In genomic region chr1:90442250-90443240, GRCm38 (mm10) we compare ENCODE assay signal across 11 mouse cellular contexts.
A peak's percentile ranks its signal among the peaks of the same experiment; 100 is the strongest.
DNase-seq lines count a peak whose midpoint lies in the region; ATAC-seq lines count a peak whose summit lies in the region.
"Had no signal": no experiment of that assay in that cellular context is flagged by ENCODE, and none has a peak within 500 bp of the region (broad histone marks: within the 10 kb centered on the region; RNA-seq: fewer than 3 reads in every experiment).

No protein-coding gene starts in this region.

- peaks cover 9% of the 10 kb centered on the region; the same call in 1 of the 2 replicates for H3K27me3 ChIP-seq in forebrain, embryonic 10.5 days (ENCODE audit: poor library complexity, severe bottlenecking)
- H3K27me3 ChIP-seq in forebrain, embryonic 16.5 days (replicated peaks; ENCODE audit: control insufficient read depth, insufficient read depth, low read length) = no peaks in the 10 kb centered on the region
- H3K27me3 ChIP-seq in lung, embryonic 16.5 days (ENCODE audit: control insufficient read depth, insufficient read depth, low read depth, low read length) = no peaks in the 10 kb centered on the region
- no peaks in the 10 kb centered on the region for H3K27me3 ChIP-seq in embryonic facial prominence, embryonic 14.5 days (replicated peaks; ENCODE audit: control insufficient read depth, insufficient read depth, low read length)
- H3K27me3 ChIP-seq in limb, embryonic 15.5 days = 0 out of 2 replicates have a peak, but pooled peaks cover 3% of the 10 kb centered on the region
- H3K27me3 ChIP-seq: liver, embryonic 15.5 days had no signal

- no peak overlapping the region for H3K9ac ChIP-seq in forebrain, embryonic 16.5 days (replicated peaks; ENCODE audit: low read depth, low read length)
- peak overlapping the region; percentile 32; the same call in 1 of the 2 replicates for H3K9ac ChIP-seq in lung, embryonic 16.5 days (ENCODE audit: low read length)
- H3K9ac ChIP-seq in embryonic facial prominence, embryonic 14.5 days (ENCODE audit: low read depth, low read length) = no peak overlapping the region
- H3K9ac ChIP-seq in limb, embryonic 15.5 days = no peak overlapping the region
- H3K9ac ChIP-seq: liver, embryonic 15.5 days had no signal

- peaks cover 59% of the 10 kb centered on the region for H3K4me1 ChIP-seq in forebrain, embryonic 10.5 days
- no peaks in the 10 kb centered on the region for H3K4me1 ChIP-seq in forebrain, embryonic 16.5 days (replicated peaks; ENCODE audit: control insufficient read depth, insufficient read depth, low read length)
- peaks cover 10% of the 10 kb centered on the region for H3K4me1 ChIP-seq in lung, embryonic 16.5 days (replicated peaks; ENCODE audit: control insufficient read depth, insufficient read depth, low read length)
- peaks cover 37% of the 10 kb centered on the region for H3K4me1 ChIP-seq in embryonic facial prominence, embryonic 14.5 days (ENCODE audit: control insufficient read depth, insufficient read depth, low read length)
- peaks cover 19% of the 10 kb centered on the region; the same call in 1 of the 2 replicates for H3K4me1 ChIP-seq in limb, embryonic 15.5 days
- H3K4me1 ChIP-seq: liver, embryonic 15.5 days had no signal

- no peaks in the 10 kb centered on the region for H3K36me3 ChIP-seq in forebrain, embryonic 10.5 days (replicated peaks)
- no peaks in the 10 kb centered on the region for H3K36me3 ChIP-seq in forebrain, embryonic 16.5 days (ENCODE audit: control insufficient read depth, insufficient read depth)
- H3K36me3 ChIP-seq in lung, embryonic 16.5 days (ENCODE audit: control insufficient read depth, insufficient read depth, low read length) = no peaks in the 10 kb centered on the region
- H3K36me3 ChIP-seq in embryonic facial prominence, embryonic 14.5 days (ENCODE audit: control insufficient read depth, insufficient read depth, low read length) = no peaks in the 10 kb centered on the region
- H3K36me3 ChIP-seq in limb, embryonic 15.5 days = no peaks in the 10 kb centered on the region
- H3K36me3 ChIP-seq: liver, embryonic 15.5 days had no signal

- H3K4me2 ChIP-seq in forebrain, embryonic 16.5 days (ENCODE audit: low read length) = no peak overlapping the region
- H3K4me2 ChIP-seq in lung, embryonic 16.5 days (ENCODE audit: low read depth, low read length) = no peak overlapping the region
- no peak overlapping the region for H3K4me2 ChIP-seq in embryonic facial prominence, embryonic 14.5 days (ENCODE audit: low read depth, low read length)
- H3K4me2 ChIP-seq in limb, embryonic 15.5 days = no peak overlapping the region
- H3K4me2 ChIP-seq: liver, embryonic 15.5 days had no signal

- no peak for ATAC-seq in forebrain, embryonic 16.5 days
- no peak for ATAC-seq in lung, embryonic 16.5 days (ENCODE audit: low read depth)
- ATAC-seq in embryonic facial prominence, embryonic 14.5 days (ENCODE audit: low read depth) = peak; percentile 78
- no peak for ATAC-seq in limb, embryonic 15.5 days (ENCODE audit: insufficient number of reproducible peaks, low FRiP score, low TSS enrichment, low read depth)
- ATAC-seq: hindbrain, postnatal 0 days had no signal

- DNase-seq in forebrain, embryonic 10.5 days (ENCODE audit: extremely low spot score, low spot score) = no peak
- DNase-seq in lung, postnatal 25 days (ENCODE audit: low spot score) = no peak
- peak; percentile 79 for DNase-seq in embryonic facial prominence, embryonic 14.5 days (ENCODE audit: low spot score)
- DNase-seq in urinary bladder, postnatal 36 days (ENCODE audit: low spot score in 2 of 2) = no peak
- DNase-seq: gastrocnemius, postnatal 14 days; right cerebral cortex, postnatal 14 days had no signal

- 65% methylated on average over 19 of the region's 19 CpGs for WGBS in forebrain, embryonic 10.5 days
- WGBS in forebrain, embryonic 16.5 days = 74% methylated on average over 19 of the region's 19 CpGs
- WGBS in lung, embryonic 16.5 days = 23% methylated on average over 19 of the region's 19 CpGs
- WGBS in embryonic facial prominence, embryonic 14.5 days = 30% methylated on average over 19 of the region's 19 CpGs
- WGBS in limb, embryonic 15.5 days = 41% methylated on average over 19 of the region's 19 CpGs

- H3K4me3 ChIP-seq in forebrain, embryonic 10.5 days = no peak overlapping the region
- H3K4me3 ChIP-seq in forebrain, embryonic 16.5 days (replicated peaks; ENCODE audit: low read length) = no peak overlapping the region
- no peak overlapping the region for H3K4me3 ChIP-seq in lung, embryonic 16.5 days (ENCODE audit: low read length)
- no peak overlapping the region for H3K4me3 ChIP-seq in embryonic facial prominence, embryonic 14.5 days (ENCODE audit: low read depth, low read length)
- no peak overlapping the region for H3K4me3 ChIP-seq in limb, embryonic 15.5 days
- H3K4me3 ChIP-seq: liver, embryonic 15.5 days had no signal

- no peaks in the 10 kb centered on the region for H3K9me3 ChIP-seq in forebrain, embryonic 10.5 days
- H3K9me3 ChIP-seq in forebrain, embryonic 16.5 days (ENCODE audit: control insufficient read depth, low read length) = no peaks in the 10 kb centered on the region
- H3K9me3 ChIP-seq in lung, embryonic 16.5 days (ENCODE audit: control insufficient read depth, low read length) = no peaks in the 10 kb centered on the region
- no peaks in the 10 kb centered on the region for H3K9me3 ChIP-seq in embryonic facial prominence, embryonic 14.5 days (ENCODE audit: control insufficient read depth, low read length)
- H3K9me3 ChIP-seq in limb, embryonic 15.5 days = no peaks in the 10 kb centered on the region
- H3K9me3 ChIP-seq: liver, embryonic 15.5 days had no signal

- H3K27ac ChIP-seq in forebrain, embryonic 10.5 days = peak overlapping the region; percentile 66
- H3K27ac ChIP-seq in forebrain, embryonic 16.5 days (ENCODE audit: low read length) = no peak overlapping the region
- no peak overlapping the region for H3K27ac ChIP-seq in lung, embryonic 16.5 days (ENCODE audit: low read length)
- peak overlapping the region; percentile 36 for H3K27ac ChIP-seq in embryonic facial prominence, embryonic 14.5 days (replicated peaks; ENCODE audit: low read depth, low read length)
- H3K27ac ChIP-seq in limb, embryonic 15.5 days = peak overlapping the region; percentile 27; the same call in 1 of the 2 replicates
- H3K27ac ChIP-seq: hindbrain, postnatal 0 days; liver, embryonic 15.5 days had no signal

Comparison
In these comparisons a context has a peak if more than half of its experiments do, and no peak if none do; other contexts are left out.
1. H3K27ac ChIP-seq: peak in forebrain, embryonic 10.5 days (single experiment), embryonic facial prominence, embryonic 14.5 days (single experiment) and limb, embryonic 15.5 days (single experiment); none in forebrain, embryonic 16.5 days (single experiment) and lung, embryonic 16.5 days (single experiment).